Mouse (Mus musculus) bone marrow, adult 2 months (tissue): ENCODE results near the gene Gm9821. TPM values are rescaled to one million over a fixed set of nuclear protein-coding genes. Genes with fewer than 3 reads are reported as not detected.
A peak's percentile ranks its signal among the peaks of the same experiment; 100 is the strongest.

Experiments used
- H3K27ac ChIP-seq: fragments of 200-500 bp; 2 replicates; pipeline ENCODE4 v1.5.1; 2012; ENCODE audit warnings: low read depth, mild to moderate bottlenecking, control low read depth, inconsistent platforms, low read length; ENCODE audit not compliant: control insufficient read depth, poor library complexity, insufficient read depth
- H3K4me1 ChIP-seq: fragments of 200-500 bp; 2 replicates; pipeline ENCODE4 v1.6.1; 2011; ENCODE audit warnings: low read length; ENCODE audit not compliant: control insufficient read depth, insufficient read depth
- H3K4me3 ChIP-seq: fragments of 200-500 bp; replicated peaks from 2 replicates; pipeline ENCODE3; 2011; ENCODE audit warnings: mild to moderate bottlenecking, low read depth, low read length, control low read depth; ENCODE audit not compliant: control insufficient read depth
- CTCF ChIP-seq: fragments of 200-500 bp; IDR thresholded peaks from 2 replicates; pipeline ENCODE4 v1.5.1; 2011; ENCODE audit warnings: low read length, control low read depth; ENCODE audit not compliant: control insufficient read depth, insufficient read depth
- POLR2A ChIP-seq: fragments of 200-500 bp; IDR thresholded peaks from 2 replicates; pipeline ENCODE4 v1.6.1; 2011; ENCODE audit warnings: low read depth, mild to moderate bottlenecking, control low read depth, low read length, borderline replicate concordance; ENCODE audit not compliant: control insufficient read depth
- WGBS: fragments of 180-500 bp; shearing (Covaris S2); methylation state at CpG from one replicate; pipeline ENCODE4 v1.1.7; 2018; 5-methylcytosine and 5-hydroxymethylcytosine counted together
- polyA plus RNA-seq: library from polyadenylated mRNA; stranded (reverse); fragments of >200 nt; gene quantifications from 2 replicates; pipeline ENCODE4 v1.2.4, GENCODE M21; 2011; ENCODE audit warnings: low replicate concordance; ENCODE audit not compliant: missing spikeins, insufficient read depth, insufficient read length

The Gm9821 gene
- polyA plus RNA-seq, 1 experiment = not detected

DNA sequence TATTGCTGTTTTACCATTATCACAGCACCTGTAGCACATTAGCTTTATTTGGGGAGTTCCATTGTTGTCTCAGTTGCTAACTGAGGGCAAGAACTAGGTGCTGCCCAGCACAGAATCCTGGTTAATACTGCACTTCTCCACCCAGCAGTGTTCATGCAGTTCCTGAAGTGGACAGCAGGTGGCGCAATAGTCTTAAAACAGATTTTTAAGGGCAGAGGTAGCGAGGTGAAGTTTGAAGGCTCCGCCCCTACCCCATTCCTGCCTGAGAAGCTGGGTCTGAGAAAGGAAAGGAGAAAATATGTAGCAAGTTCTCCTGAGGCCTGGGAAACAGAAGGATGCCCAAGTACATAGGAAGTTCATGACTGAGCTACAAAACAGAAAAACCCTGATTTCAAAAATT, 42.0 kb downstream of the Gm9821 start:
- H3K4me3 ChIP-seq = no peak overlapping the region
- TF ChIP-seq CTCF = peak; percentile 68
- no peak for TF ChIP-seq POLR2A
- H3K27ac ChIP-seq = no peak overlapping the region
- H3K4me1 ChIP-seq = peaks cover 3% of the 10 kb centered on the region
- 2% methylated on average over 3 of the region's 3 CpGs for WGBS

DNA sequence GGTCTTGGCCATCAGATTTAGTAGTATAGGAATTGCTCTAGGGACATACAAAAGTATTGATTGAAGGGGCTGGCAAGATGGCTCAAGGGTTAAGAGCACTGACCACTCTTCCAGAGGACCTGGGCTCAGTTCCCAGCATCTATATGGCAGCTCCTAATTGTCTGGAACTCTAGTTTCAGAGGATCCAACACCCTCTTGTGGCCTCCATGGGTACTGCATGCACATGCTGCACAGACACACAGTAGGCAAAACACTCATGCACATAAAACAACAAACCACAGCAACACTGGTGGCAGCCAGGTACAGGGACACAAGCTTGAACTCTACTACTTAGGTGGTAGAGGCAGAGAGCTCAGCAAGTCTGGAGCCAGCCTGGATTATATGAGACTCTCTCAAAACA, 44.2 kb downstream of the Gm9821 start:
- Histone ChIP-seq H3K4me1 (peaks cover 3% of the 10 kb centered on the region), H3K4me3 (no peak overlapping the region), H3K27ac (no peak overlapping the region)
- peak; percentile 43; the same call in 1 of the 2 replicates for TF ChIP-seq CTCF
- no peak for TF ChIP-seq POLR2A

DNA sequence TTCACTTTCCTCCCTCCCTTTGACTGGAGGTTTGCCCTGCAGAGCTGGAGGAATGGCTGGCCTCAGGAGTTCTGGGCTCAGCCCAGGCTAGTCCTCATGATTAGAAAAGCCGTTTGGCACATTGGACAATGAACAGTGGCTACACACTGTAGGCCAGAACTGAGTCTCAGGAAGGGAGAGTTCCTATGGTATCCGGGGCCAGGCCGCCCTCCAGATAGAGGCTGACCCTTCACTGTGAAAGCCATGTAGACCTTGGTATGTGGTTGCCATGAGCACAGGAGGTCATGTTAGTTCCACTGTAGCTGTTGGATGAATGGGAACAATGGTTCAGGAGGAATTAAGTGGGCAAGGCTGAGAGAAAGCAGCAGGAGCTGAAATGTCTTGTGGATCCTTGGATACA, 47.9 kb downstream of the Gm9821 start:
- no peak for TF ChIP-seq CTCF
- TF ChIP-seq POLR2A = no peak
- no peak overlapping the region for H3K4me3 ChIP-seq
- whole genome bisulfite sequencing = 73% methylated on average over 3 of the region's 3 CpGs
- no peaks in the 10 kb centered on the region for H3K4me1 ChIP-seq
- H3K27ac ChIP-seq = no peak overlapping the region

DNA sequence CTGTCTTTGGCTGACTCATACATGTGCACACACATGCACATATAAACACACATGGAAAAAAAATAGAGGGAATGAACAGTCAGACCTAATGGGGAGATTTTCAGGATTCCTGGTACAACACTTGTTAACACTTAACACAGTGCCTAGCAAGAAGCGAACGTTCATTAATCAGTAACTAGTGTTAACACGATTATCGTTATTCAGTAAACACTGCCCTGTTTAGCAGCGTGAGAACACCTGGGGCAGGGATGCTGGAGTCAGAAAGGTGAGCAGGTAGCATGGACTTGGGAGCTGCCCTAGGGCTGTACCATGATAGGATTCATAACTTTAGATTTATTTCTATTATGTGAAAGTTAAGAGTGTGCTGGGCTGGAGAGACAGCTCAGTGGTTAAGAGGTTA, 50.5 kb downstream of the Gm9821 start:
- no peak overlapping the region for H3K4me3 ChIP-seq
- H3K4me1 ChIP-seq = no peaks in the 10 kb centered on the region
- no peak for TF ChIP-seq POLR2A
- no peak for TF ChIP-seq CTCF
- no peak overlapping the region for H3K27ac ChIP-seq
- 85% methylated on average over 5 of the region's 5 CpGs for WGBS

Other genes with a start within 250 kb of the Gm9821 start
- 8.6 and 12.9 TPM in 2 replicates for gene Atg13, start 235.1 kb upstream of the Gm9821 start, polyA plus RNA-seq
- 1.2 and 2.4 TPM in 2 replicates for gene Harbi1, start 234.9 kb upstream of the Gm9821 start, polyA plus RNA-seq
- 8.3 and 21.1 TPM in 2 replicates for gene Ambra1, start 215.6 kb upstream of the Gm9821 start, polyA plus RNA-seq
- not detected in 2 replicates for gene Chrm4, start 18.5 kb upstream of the Gm9821 start, polyA plus RNA-seq
- gene Mdk, start 13.4 kb upstream of the Gm9821 start, polyA plus RNA-seq = 14.9 and 18.6 TPM in 2 replicates
- gene Dgkz, start 30.2 kb downstream of the Gm9821 start, polyA plus RNA-seq = 82.4 and 229 TPM in 2 replicates
- gene Creb3l1, start 78.8 kb downstream of the Gm9821 start, polyA plus RNA-seq = 1.6 and 1.7 TPM in 2 replicates
- 21.1 and 52.8 TPM in 2 replicates for gene Phf21a, start 147.4 kb downstream of the Gm9821 start, polyA plus RNA-seq